Mouse (Mus musculus): Measurements from ENCODE around the gene Slc12a9.
A peak's percentile ranks its signal among the peaks of the same experiment; 100 is the strongest.

The Slc12a9 gene

DNA sequence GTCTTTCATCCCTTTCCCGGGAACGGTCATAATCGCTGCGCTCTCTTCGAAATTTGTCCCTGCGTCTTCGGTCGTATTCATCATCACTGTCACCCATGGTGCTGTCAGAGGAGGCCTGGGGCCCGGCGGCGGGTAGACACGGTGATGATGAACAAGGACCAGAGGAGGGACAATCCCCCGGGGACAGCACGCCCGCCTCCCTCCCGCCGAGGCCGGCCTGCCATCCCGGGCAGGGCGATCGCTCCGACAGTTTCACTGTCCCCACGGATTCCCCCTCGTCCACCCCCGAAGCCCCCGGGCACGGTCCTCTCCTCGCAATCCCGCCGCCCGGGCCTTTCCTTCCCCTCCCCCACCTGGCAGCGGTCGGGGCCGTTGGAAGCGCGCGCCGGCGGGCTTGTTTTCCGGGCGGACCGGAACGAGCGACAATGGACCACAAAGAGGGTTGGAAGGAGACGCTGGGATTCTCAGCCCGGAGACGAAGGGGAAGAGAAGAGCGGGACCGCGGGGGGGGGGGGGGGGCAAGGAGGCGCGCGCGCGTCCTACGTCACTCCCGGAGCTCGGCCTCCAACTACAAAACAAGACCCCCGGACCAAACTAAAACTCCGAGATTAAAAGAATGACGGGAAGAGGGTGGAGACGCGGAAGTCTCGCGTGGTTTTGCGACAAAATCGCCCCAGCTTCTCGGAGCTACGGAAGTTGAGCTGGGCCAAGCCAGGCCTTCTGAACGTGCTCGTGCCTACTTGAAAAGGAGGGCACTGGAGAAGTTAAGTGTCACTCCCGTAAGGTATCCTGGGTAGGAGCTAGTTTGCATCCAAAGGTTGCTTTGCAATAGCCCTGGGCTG, 26.1 kb downstream of the Slc12a9 start, which contains the start of gene Srrt:
TSS of gene Srrt (minus strand) at position 604 of the 842 bp plus-strand sequence.
- peak; percentile 91 for DNase-seq

DNA sequence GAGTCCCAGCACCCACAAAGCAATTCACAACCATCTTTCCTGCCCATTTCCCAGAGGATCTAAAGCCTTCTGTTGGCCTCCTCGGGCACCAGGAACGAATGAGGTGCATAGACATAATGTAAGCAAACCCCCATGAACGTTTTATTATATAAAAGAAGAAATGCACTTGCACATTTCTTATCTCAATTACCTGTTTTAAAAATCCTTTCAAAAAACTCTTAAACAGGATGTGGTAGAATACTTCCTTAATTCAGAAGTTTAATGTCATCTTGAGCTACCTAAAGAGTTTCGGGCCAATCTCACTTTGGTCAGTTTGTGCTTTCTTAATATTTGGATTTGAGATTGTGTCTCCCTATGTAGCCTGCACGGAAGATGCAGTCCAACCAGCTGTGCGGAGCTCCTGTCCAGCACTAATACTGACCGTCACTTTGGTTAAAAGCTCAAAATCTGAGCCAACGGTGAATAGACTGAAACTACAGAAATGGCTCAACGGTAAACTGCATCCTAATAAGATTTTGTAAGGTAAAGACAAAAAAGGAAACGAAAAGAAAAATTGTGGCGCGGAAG, 26.9 kb downstream of the Slc12a9 start:
- no peak for DNase-seq

- DNase-seq: no peak
Observed at GRCm38 (mm10) chr5:137305822-137306221, 27.6 kb downstream of the Slc12a9 start.

GRCm38 (mm10) chr5:137304816-137305215, 28.6 kb downstream of the Slc12a9 start:
- DNase-seq: no peak

GRCm38 (mm10) chr5:137304165-137304564, 29.2 kb downstream of the Slc12a9 start:
- no peak for DNase-seq

DNA sequence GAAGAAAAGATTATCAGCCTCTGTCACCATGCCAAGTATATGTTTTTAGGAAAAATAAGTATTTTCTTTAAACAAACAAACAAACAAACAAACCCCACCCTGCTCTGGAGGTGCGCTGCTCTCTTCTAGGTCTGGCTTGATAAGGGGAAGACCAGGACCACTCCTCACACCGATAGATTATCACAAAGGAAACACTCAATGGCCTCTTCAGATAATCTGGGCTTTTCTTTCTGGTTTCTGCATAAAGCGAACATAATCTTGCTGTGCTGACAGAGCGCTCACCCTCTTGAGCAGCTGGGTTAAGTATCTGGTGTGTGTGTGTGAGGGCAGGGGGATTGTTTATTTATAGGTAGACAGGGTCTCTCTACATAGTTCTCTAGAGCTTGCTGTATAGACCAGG, 29.8 kb downstream of the Slc12a9 start:
- DNase-seq: no peak

DNA sequence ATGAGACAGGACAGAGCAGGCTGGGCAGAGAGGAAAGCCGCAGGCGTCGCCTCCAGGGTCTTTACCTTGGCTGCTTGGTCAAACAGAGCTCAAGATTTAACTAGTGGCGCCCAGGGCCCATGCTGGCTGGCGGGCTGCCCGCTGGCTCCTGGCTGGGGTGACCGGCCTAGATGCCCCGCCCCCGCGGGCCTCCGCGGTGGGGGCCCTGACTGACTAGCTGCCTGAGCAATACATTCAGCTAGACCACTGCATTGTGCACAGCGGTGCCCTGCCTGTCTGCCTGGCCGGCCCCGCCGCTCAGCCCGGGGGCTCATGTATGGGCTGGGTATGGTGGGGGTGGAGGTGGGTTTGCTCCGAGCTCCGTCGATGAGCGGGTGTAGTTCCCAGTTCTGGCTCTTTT, 32.1 kb downstream of the Slc12a9 start:
- DNase-seq: no peak

- no peak for DNase-seq
Observed at GRCm38 (mm10) chr5:137299240-137299639, 34.2 kb downstream of the Slc12a9 start.

GRCm38 (mm10) chr5:137297126-137297525, 36.3 kb downstream of the Slc12a9 start:
- no peak for DNase-seq

DNA sequence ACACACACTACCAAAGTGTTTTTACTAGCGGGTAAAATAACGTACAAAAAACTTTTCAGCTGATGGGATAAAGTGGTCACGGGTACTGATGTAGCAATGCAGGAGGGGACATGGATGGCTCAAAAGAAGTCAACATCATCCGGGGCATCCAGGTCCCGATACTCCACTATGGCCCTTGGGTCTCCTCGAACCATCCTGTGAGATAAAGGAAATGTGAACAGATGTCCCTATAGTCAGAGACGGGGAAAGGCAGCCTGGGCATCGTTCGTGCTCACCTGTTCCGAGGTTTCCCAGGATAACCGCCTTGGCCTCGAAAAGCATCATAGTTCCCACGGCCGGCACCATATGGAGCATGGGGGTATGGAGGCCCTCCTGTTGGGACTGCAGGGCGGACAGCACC, 37.7 kb downstream of the Slc12a9 start:
- no peak for DNase-seq

DNA sequence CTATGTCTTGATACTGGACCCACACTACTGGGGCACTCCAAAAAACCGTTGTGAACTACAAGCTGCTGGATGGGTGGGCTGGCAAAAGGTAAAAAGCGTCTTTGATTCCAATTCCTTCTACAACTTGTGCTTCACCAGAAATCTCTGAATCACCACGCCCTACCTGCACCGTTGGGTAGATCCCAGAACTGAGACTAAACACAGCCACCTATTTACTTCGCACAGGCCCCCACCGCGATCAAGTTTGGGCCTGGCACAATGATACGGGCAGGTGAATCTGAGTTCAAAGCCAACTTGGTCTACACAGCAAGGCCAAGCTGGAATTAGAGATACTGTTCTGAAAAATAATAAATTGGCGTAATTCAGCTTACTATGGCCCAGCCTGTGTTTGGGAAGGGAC, 38.1 kb downstream of the Slc12a9 start:
- DNase-seq: no peak

DNA sequence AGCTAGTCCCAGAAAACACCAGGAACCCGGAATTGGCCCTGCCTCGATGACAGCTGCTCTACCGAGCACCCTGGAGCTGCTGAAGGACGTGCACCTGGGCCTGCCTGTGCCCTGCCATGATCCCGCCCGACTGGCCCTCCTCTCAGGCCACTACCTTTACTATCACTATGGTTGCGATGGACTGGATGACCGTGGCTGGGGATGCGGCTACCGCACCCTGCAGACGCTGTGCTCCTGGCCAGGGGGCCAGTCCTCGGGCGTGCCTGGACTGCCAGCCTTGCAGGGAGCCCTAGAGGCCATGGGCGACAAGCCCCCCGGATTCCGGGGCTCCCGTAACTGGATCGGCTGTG, 38.7 kb downstream of the Slc12a9 start:
- peak; percentile 31 for DNase-seq

GRCm38 (mm10) chr5:137293839-137294743, 39.3 kb downstream of the Slc12a9 start, which contains the start of gene Ufsp1:
TSS of gene Ufsp1 (plus strand) at chr5:137294629.
- peak; percentile 93 for DNase-seq

- peak; percentile 62 for DNase-seq
Observed at GRCm38 (mm10) chr5:137293282-137293681, 40.1 kb downstream of the Slc12a9 start.

GRCm38 (mm10) chr5:137291381-137291926, 41.9 kb downstream of the Slc12a9 start:
- no peak for DNase-seq

DNA sequence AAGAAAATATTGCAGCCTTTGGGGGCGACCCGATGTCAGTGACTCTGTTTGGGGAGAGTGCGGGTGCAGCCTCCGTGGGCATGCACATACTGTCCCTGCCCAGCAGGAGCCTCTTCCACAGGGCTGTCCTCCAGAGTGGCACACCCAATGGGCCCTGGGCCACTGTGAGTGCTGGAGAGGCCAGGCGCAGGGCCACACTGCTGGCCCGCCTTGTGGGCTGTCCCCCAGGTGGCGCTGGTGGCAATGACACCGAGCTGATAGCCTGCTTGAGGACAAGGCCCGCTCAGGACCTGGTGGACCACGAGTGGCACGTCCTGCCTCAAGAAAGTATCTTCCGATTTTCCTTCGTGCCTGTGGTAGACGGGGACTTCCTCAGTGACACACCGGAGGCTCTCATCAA, 42.7 kb downstream of the Slc12a9 start:
- DNase-seq: peak; percentile 44

- DNase-seq: no peak
Observed at GRCm38 (mm10) chr5:137289591-137290365, 43.6 kb downstream of the Slc12a9 start.

- peak; percentile 69 for DNase-seq
Observed at GRCm38 (mm10) chr5:137288999-137289470, 44.4 kb downstream of the Slc12a9 start.

GRCm38 (mm10) chr5:137287953-137288743, 45.2 kb downstream of the Slc12a9 start:
- no peak for DNase-seq

GRCm38 (mm10) chr5:137287032-137287952, 46.1 kb downstream of the Slc12a9 start, which contains the start of gene Ache:
TSS of gene Ache (plus strand) at chr5:137287519.
- no peak for DNase-seq

Data from thymus, postnatal 25 days (tissue).